Mouse (Mus musculus) bone marrow macrophage, adult 2 months (primary cell): ENCODE measurements around the gene Arl11.

Experiments
- CTCF ChIP-seq: IDR thresholded peaks from 2 replicates; pipeline ENCODE4 v1.5.1; 2012; ENCODE audit warnings: low read depth, mild to moderate bottlenecking, low read length, moderate library complexity
- POLR2A ChIP-seq: IDR thresholded peaks from 2 replicates; pipeline ENCODE4 v1.6.1; 2012; ENCODE audit warnings: mild to moderate bottlenecking, low read depth, low read length, borderline replicate concordance

DNA sequence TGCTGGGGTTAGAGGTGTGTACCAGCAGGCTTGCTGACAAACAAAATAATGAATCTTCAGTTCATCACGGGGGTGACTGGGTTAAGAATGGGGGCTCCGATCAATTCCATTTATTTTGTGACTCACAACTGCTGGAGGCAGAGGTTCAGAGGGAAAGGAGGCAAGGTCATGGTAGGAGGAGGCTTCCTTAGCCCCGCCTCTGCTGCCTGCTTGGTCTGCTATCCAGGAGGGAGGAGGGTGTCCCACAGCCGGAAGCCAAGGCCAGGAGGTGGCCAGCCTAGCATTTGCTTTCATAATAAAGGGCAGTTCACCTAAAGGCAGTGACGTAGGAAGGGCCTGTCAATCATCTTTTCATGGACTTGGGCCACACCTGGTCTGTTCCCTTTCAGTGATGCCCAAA lies 35.0 kb downstream of the Arl11 start:
- TF ChIP-seq POLR2A (no peak), CTCF (no peak)
